Mouse (Mus musculus): ENCODE measurements around the gene Mrps6.
"Not testable (repeated sequence)": the region's sequence is repeated elsewhere in the genome, so short reads cannot be mapped to it uniquely, and the experiment has no call there.

Gene Mrps6

GRCm38 (mm10) chr16:92062832-92063231, 4.8 kb downstream of the Mrps6 start:
- no peak for DNase-seq (ENCODE audit: low spot score in 2 of 2)

- DNase-seq (ENCODE audit: low spot score in 2 of 2), result no peak
These were observed 6.7 kb downstream of the Mrps6 start for GRCm38 (mm10) chr16:92064801-92065200.

DNA sequence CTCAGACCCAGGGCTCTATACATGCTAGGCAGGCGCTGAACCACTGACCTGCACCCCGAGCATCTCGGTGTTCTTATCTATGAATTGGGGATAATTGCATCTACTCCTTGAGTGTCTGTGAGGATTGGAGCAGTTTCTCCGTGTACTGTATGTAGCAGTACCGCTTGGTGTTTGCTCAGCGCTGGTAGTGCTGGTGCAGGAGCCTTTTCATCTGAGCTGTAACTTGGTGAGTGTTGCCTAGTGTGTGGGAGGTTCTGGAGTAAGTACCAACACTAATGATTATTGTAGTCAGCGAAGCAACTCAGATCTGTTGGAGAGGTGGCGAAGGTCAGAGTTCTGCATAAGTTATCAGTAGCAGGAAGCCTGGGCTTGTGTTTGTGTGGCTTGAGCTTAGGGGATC, 12.3 kb downstream of the Mrps6 start:
- DNase-seq (ENCODE audit: low spot score in 2 of 2), result no peak

- DNase-seq (ENCODE audit: low spot score in 2 of 2), result no peak
These were observed 18.7 kb downstream of the Mrps6 start for GRCm38 (mm10) chr16:92076797-92077196.

DNA sequence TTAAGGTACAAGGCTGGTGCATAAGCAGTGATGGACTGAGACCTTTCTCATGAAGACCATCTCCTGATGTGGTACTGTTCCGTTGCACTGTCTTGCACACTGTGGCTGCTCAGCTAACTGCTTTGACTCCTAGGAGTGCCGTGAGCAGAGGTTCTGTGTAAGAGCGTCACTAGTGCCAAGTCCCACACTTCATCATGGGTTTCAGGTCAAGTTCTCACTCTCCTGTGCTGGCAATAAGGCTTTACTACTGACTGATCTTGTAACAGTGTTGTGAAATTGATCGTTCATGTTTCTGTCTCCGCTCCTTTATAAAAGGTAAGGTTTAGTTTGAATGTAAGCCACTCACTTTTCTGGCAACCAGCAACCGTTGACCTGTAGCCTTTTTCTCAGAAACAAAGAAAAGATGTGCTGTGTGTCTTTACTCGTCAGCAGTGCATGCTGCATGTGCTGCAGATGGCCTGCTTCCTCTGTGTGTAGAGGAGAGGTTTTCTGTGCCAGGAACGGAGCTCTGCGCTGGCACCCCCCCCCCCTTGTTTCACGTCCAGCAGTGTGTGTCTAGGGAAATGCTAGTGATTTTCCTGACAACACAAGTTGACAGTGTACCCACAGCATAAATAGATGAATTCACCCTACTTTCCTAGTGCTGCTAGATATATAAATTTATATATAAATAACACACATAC, 25.8 kb downstream of the Mrps6 start:
- DNase-seq (ENCODE audit: low spot score in 2 of 2), result no peak

GRCm38 (mm10) chr16:92089225-92089624, 31.2 kb downstream of the Mrps6 start:
- no peak for DNase-seq (ENCODE audit: low spot score in 2 of 2)

DNA sequence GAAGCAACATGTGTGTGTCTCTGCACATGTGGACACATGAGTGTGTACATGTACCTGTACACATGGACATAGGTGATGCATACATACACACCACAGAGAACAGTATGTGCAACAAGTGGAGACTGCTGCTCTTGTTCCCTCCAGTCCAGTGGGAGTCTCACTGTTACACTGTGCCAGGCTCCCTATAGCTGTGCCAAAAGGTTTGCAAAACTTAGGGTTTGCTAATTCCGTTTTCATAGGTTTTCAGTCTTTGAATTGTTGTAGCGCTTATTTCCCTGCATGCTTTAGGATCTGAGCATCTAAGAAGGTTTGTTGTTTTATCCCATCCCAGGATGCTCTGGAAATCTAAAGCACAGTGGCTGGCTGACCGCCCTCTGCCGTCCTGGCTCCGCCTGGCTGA, 33.8 kb downstream of the Mrps6 start:
- no peak for DNase-seq (ENCODE audit: low spot score in 2 of 2)

- no peak for DNase-seq (ENCODE audit: low spot score in 2 of 2)
These were observed 40.4 kb downstream of the Mrps6 start for GRCm38 (mm10) chr16:92098351-92099051.

DNA sequence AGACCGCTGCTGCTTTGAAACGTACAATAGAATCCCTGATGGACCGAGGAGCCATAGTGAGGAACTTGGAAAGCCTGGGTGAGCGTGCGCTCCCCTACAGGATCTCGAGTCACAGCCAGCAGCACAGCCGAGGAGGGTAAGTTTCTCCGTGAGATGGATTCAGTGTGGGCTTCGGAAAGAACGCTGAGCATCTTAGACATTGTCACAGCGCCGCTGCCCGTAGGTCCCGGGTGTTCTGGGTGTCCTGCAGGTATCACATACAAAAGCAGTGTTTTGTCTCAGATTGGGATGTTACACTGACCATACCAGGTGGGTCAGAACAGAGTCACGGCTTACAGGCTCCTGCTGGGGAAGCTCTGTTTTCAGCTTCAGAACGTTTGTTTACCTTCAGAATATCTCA, 41.5 kb downstream of the Mrps6 start:
- DNase-seq (ENCODE audit: low spot score in 2 of 2), result no peak

GRCm38 (mm10) chr16:92100111-92100510, 42.0 kb downstream of the Mrps6 start:
- DNase-seq (ENCODE audit: low spot score in 2 of 2), result no peak

DNA sequence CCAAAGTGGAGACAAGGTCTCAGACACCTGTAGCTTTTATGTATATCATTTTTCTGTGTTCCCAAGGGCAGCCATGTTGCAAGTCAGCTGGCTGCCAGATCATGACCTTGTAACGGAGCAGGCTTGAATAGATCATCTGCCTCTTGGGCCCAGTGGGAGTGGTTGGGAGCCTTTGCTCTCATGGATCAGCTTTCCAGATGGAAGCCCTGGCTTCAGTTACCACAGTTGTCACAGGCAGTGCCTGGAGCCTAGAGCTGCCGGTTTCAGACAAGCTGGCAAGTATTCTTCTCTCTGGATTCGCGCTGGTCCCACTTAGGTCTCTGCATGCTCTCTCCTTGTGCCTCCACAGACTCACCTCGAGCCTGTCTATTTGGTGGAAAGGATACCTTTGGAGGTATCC, 44.0 kb downstream of the Mrps6 start:
- DNase-seq (ENCODE audit: low spot score in 2 of 2), result no peak

- DNase-seq (ENCODE audit: low spot score in 2 of 2), result not testable (repeated sequence)
These were observed 44.9 kb downstream of the Mrps6 start for GRCm38 (mm10) chr16:92102931-92103330.

- no peak for DNase-seq (ENCODE audit: low spot score in 2 of 2)
These were observed 45.7 kb downstream of the Mrps6 start for GRCm38 (mm10) chr16:92103572-92104331.

DNA sequence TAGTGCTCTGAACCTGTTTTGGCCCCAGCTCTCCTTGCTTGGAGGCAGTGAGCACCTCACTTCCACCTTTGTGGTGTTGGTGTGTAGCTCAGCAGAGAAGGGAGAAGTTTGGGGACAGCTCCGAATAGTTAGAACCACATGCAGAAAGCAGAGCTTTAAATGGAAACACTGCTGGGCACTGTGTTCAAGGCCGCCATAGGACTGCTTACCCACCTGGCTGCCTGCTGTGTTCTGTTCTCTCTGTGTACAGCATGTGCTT, 46.2 kb downstream of the Mrps6 start:
- no peak for DNase-seq (ENCODE audit: low spot score in 2 of 2)

DNA sequence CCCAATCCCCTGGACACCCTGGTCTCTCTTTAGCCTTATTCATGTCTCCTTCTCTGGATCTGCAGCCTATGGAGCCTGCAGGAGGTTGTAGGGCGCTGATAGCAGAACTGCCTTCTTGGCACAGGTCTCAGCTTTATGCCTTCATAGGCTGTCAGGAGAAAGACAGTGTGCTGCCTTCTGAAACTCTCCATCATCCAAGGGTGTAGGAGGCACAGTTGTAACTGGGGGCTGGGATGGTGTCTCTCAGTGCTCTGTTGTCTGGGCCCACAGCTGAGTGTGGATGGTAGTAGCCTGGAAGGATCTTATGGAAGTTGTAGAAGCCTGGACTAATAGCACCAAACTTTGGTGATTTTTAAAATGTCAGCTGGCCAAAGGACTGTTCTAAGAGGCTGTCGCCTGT, 46.9 kb downstream of the Mrps6 start:
- no peak for DNase-seq (ENCODE audit: low spot score in 2 of 2)

- DNase-seq (ENCODE audit: low spot score in 2 of 2), result no peak
These were observed 47.6 kb downstream of the Mrps6 start for GRCm38 (mm10) chr16:92105631-92106030.

DNA sequence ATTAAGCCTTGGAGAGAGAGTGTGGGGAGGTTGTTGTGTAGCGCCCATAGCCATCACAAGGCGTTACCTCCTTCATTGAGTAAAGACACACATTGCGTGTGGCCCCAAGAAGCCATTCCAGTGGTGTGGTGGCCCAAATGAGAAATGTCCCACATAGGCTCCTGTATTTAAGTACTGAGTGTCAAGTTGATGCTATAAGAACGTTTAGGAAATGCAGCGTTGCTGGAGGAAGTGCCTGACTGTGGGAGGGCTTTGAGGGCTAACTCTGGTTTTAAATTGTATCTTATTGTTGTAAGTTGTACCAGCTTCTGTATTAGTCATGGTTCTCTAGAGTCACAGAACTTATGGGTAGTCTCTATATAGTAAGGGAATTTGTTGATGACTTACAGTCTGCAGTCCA, 49.3 kb downstream of the Mrps6 start:
- no peak for DNase-seq (ENCODE audit: low spot score in 2 of 2)

- no peak for DNase-seq (ENCODE audit: low spot score in 2 of 2)
These were observed 56.7 kb downstream of the Mrps6 start for GRCm38 (mm10) chr16:92114706-92115241.

GRCm38 (mm10) chr16:92115611-92116421, 57.7 kb downstream of the Mrps6 start:
- DNase-seq (ENCODE audit: low spot score in 2 of 2), result no peak

DNA sequence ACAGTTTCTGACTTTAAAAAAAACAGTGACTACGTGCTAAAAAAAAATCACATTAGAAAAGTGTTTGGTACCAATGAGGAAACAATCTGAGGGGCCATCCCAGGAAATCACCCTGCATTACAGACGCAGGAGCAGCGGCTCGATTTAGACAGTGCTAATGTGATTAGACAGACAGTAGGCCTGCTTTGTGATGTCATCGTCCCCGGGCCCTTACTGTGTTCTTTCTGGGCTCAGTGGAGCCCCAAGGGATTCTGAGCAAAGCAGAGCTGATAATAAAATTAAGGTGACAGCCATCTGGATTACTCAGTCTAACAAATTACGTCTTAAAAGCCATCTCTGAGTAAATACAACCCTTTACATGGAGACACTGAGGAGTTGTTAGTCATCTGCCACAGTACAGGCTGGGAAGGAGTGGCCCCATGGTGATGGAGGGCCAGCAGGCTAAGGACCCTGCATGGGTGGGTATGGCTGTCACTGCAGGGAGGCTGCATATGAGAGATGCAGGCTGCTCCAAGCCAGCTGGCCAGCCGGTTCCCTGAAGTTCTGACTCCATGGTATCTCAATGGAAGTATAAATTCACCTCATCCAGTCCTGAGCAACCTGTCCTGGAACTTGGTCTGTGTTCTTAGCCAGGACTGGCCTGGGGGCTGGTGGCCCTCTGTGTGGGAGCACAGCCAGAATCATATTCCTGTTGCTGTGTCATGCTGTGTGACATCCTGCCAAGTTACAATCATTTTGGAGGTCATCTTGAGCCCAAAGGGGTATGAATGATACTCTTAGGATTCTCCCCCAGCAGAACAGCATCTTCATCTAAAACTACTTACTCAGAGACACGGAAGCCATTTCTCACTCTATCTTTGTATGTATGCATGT, 59.5 kb downstream of the Mrps6 start:
- no peak for DNase-seq (ENCODE audit: low spot score in 2 of 2)

DNA sequence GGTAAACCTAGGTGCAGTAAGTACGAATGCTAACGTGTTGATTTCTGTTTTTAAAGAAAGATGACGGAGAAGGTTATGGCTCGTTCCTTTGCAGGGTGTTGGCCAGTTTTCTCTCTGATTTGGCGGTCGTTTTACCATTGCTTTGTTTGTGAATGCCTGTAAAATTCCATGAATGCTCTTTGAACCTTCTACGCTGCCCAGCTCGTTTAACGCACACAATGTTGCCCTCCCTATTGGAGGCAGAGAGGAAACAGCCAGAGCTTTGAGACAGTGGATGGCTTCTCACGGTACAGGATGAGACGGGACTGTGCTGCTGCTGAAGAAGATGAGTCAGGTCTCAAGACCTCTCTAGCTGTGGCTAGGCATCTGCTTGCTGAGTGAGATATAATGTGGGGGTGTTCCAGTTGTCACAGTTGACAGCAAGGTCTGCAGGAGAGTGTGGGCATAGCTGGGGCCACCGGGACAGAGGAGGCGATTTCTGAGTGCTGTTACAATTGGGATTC, 61.0 kb downstream of the Mrps6 start:
- DNase-seq (ENCODE audit: low spot score in 2 of 2), result no peak
